Mouse (Mus musculus) gastrocnemius, postnatal 14 days (tissue): ENCODE measurements around the gene Grin2a. TPM values are rescaled to one million over a fixed set of nuclear protein-coding genes. Genes with fewer than 3 reads are reported as not detected.

Source experiments
- DNase-seq: peaks from one replicate; pipeline ENCODE4 v3.0.0; 2021; ENCODE audit warnings: mixed read lengths
- intact Hi-C: fragments of 180-260 bp; cut with DNase I; formaldehyde crosslinking; loops from one replicate; pipeline ENCODE4 v1.15.1; 2025; ENCODE audit warnings: low total_unique reads
- total RNA-seq, 2 experiments: library from RNA; stranded (reverse); gene quantifications; 2 replicates each; pipeline ENCODE4 v1.2.3; 2021

Grin2a gene
- total RNA-seq, 2 experiments from 2014 or later = 0.07 to 0.10 TPM

- no peak for DNase-seq
- intact Hi-C loops = no loop called here
Measured at GRCm38 (mm10) chr16:9980641-9981040, 14.7 kb downstream of the Grin2a start.

GRCm38 (mm10) chr16:9978173-9978572 lies 17.2 kb downstream of the Grin2a start:
- intact Hi-C loops = no loop called here

GRCm38 (mm10) chr16:9972705-9973104 lies 22.7 kb downstream of the Grin2a start:
- DNase-seq = no peak
- intact Hi-C loops = no loop called here

More at GRCm38 (mm10) chr16:9978173-9978572, 17.2 kb downstream of the Grin2a start:
- DNase-seq = no peak

GRCm38 (mm10) chr16:9964469-9964868 lies 30.9 kb downstream of the Grin2a start:
- intact Hi-C loops = no loop called here
- DNase-seq = no peak

- no peak for DNase-seq
- intact Hi-C loops = no loop called here
Measured at GRCm38 (mm10) chr16:9962482-9962881, 32.9 kb downstream of the Grin2a start.

GRCm38 (mm10) chr16:9959340-9959739 lies 36.0 kb downstream of the Grin2a start:
- no peak for DNase-seq
- intact Hi-C loops = no loop called here

- DNase-seq = no peak
- intact Hi-C loops = no loop called here
Measured at GRCm38 (mm10) chr16:9954266-9954665, 41.1 kb downstream of the Grin2a start.

- no peak for DNase-seq
- intact Hi-C loops = no loop called here
Measured at GRCm38 (mm10) chr16:9953396-9953831, 41.9 kb downstream of the Grin2a start.

- intact Hi-C loops = no loop called here
- DNase-seq = no peak
Measured at GRCm38 (mm10) chr16:9949250-9949649, 46.1 kb downstream of the Grin2a start.

GRCm38 (mm10) chr16:9947430-9947829 lies 47.9 kb downstream of the Grin2a start:
- intact Hi-C loops = no loop called here
- DNase-seq = no peak

- intact Hi-C loops = no loop called here
- DNase-seq = no peak
Measured at GRCm38 (mm10) chr16:9944836-9945235, 50.5 kb downstream of the Grin2a start.

GRCm38 (mm10) chr16:9941306-9941930 lies 53.9 kb downstream of the Grin2a start:
- intact Hi-C loops = no loop called here
- no peak for DNase-seq

- no peak for DNase-seq
- intact Hi-C loops = no loop called here
Measured at GRCm38 (mm10) chr16:9940716-9941115, 54.6 kb downstream of the Grin2a start.

- no peak for DNase-seq
- intact Hi-C loops = no loop called here
Measured at GRCm38 (mm10) chr16:9910672-9911071, 84.7 kb downstream of the Grin2a start.

- intact Hi-C loops = no loop called here
- DNase-seq = no peak
Measured at GRCm38 (mm10) chr16:9909225-9909624, 86.1 kb downstream of the Grin2a start.

GRCm38 (mm10) chr16:9904443-9904842 lies 90.9 kb downstream of the Grin2a start:
- intact Hi-C loops = no loop called here
- no peak for DNase-seq

- intact Hi-C loops = no loop called here
- no peak for DNase-seq
Measured at GRCm38 (mm10) chr16:9902680-9903463, 92.5 kb downstream of the Grin2a start.

- no peak for DNase-seq
- intact Hi-C loops = no loop called here
Measured at GRCm38 (mm10) chr16:9901433-9901832, 93.9 kb downstream of the Grin2a start.

- no peak for DNase-seq
Measured at GRCm38 (mm10) chr16:9900996-9901395, 94.4 kb downstream of the Grin2a start.

GRCm38 (mm10) chr16:9900196-9900595 lies 95.2 kb downstream of the Grin2a start:
- intact Hi-C loops = no loop called here
- DNase-seq = no peak

More at GRCm38 (mm10) chr16:9900996-9901395, 94.4 kb downstream of the Grin2a start:
- intact Hi-C loops = no loop called here

GRCm38 (mm10) chr16:9899176-9899575 lies 96.2 kb downstream of the Grin2a start:
- intact Hi-C loops = no loop called here
- no peak for DNase-seq
